Mouse (Mus musculus) stomach, postnatal 0 days (tissue): ENCODE measurements around the gene Grid2ip. TPM values are rescaled to one million over a fixed set of nuclear protein-coding genes. Genes with fewer than 3 reads are reported as not detected.

ENCODE experiments used
- ATAC-seq: fragments of 200-750 bp; cut with Nextera tagmentation; 2 replicates; pipeline ENCODE4 v1.8.0; 2017; ENCODE audit not compliant: low FRiP score, low TSS enrichment
- DNase-seq: peaks from one replicate; pipeline ENCODE4 v3.0.0-alpha.2; 2016; ENCODE audit warnings: low spot score
- H3K27ac ChIP-seq: fragments of 300-500 bp; sonication (generic); replicated peaks from 2 replicates; pipeline ENCODE4 v1.5.1; 2014; ENCODE audit warnings: mild to moderate bottlenecking, control low read depth
- H3K27me3 ChIP-seq: fragments of 300-500 bp; sonication (generic); 2 replicates; pipeline ENCODE4 v1.6.1; 2014; ENCODE audit warnings: low read length; ENCODE audit not compliant: control insufficient read depth, insufficient read depth
- H3K36me3 ChIP-seq: fragments of 300-500 bp; sonication (generic); 2 replicates; pipeline ENCODE4 v1.6.1; 2014; ENCODE audit warnings: low read length, mixed read lengths; ENCODE audit not compliant: control insufficient read depth, insufficient read depth
- H3K4me1 ChIP-seq: fragments of 300-500 bp; sonication (generic); replicated peaks from 2 replicates; pipeline ENCODE4 v1.6.1; 2014; ENCODE audit warnings: antibody characterized with exemption; ENCODE audit not compliant: control insufficient read depth, insufficient read depth
- H3K4me2 ChIP-seq: fragments of 300-500 bp; sonication (generic); replicated peaks from 2 replicates; pipeline ENCODE4 v1.6.1; 2014; ENCODE audit warnings: low read depth, mild to moderate bottlenecking, control low read depth, moderate library complexity
- H3K4me3 ChIP-seq: fragments of 300-500 bp; sonication (generic); 2 replicates; pipeline ENCODE4 v1.5.1; 2014; ENCODE audit warnings: low read depth, low read length, control low read depth
- H3K9ac ChIP-seq: fragments of 300-500 bp; sonication (generic); 2 replicates; pipeline ENCODE4 v1.6.1; 2014; ENCODE audit warnings: mild to moderate bottlenecking, low read length, control low read depth, mixed read lengths
- H3K9me3 ChIP-seq: fragments of 300-500 bp; sonication (generic); 2 replicates; pipeline ENCODE4 v1.6.1; 2016; ENCODE audit warnings: low read length; ENCODE audit not compliant: control insufficient read depth
- CTCF ChIP-seq: IDR thresholded peaks from 2 replicates; pipeline ENCODE4 v1.5.1; 2016; ENCODE audit warnings: antibody characterized with exemption, low read depth, mild to moderate bottlenecking, moderate library complexity
- EP300 ChIP-seq: optimal IDR thresholded peaks from 2 replicates; pipeline ENCODE3; 2016; ENCODE audit warnings: antibody characterized with exemption
- WGBS: fragments of 180-500 bp; shearing (Covaris S2); extraction: QIAGEN DNeasy Blood & Tissue Kit; methylation state at CpG from one replicate; pipeline ENCODE4 v1.1.7; 2014; 5-methylcytosine and 5-hydroxymethylcytosine counted together
- polyA plus RNA-seq: library from polyadenylated mRNA; unstranded; fragments of >200 nt; fragmentation: Nextera tagmentation; extraction: Ambion mirVana; gene quantifications from 2 replicates; pipeline ENCODE4 v1.2.1, GENCODE M21; 2015

Gene Grid2ip
- polyA plus RNA-seq, 1 experiment from 2014 or later: 0.86 TPM

GRCm38 (mm10) chr5:143441298-143441697, 84.2 kb downstream of the Grid2ip start:
- Histone ChIP-seq H3K36me3 (no peaks in the 10 kb centered on the region), H3K4me2 (no peak overlapping the region), H3K4me3 (no peak overlapping the region), H3K4me1 (no peaks in the 10 kb centered on the region), H3K9me3 (no peaks in the 10 kb centered on the region), H3K27me3 (no peaks in the 10 kb centered on the region), H3K9ac (no peak overlapping the region), H3K27ac (no peak overlapping the region)
- DNase-seq (no peak), ATAC-seq (no peak)
- 72% methylated on average over 3 of the region's 3 CpGs for WGBS
- TF ChIP-seq EP300 (no peak), CTCF (no peak)

GRCm38 (mm10) chr5:143441753-143442152, 84.6 kb downstream of the Grid2ip start:
- H3K36me3 ChIP-seq: no peaks in the 10 kb centered on the region
- no peaks in the 10 kb centered on the region for H3K4me1 ChIP-seq
- WGBS: 85% methylated on average over 12 of the region's 12 CpGs
- no peak overlapping the region for H3K9ac ChIP-seq
- H3K27me3 ChIP-seq: no peaks in the 10 kb centered on the region
- no peaks in the 10 kb centered on the region for H3K9me3 ChIP-seq
- ATAC-seq (no peak), DNase-seq (no peak)
- no peak overlapping the region for H3K4me2 ChIP-seq
- no peak overlapping the region for H3K27ac ChIP-seq
- no peak overlapping the region for H3K4me3 ChIP-seq
- TF ChIP-seq EP300 (no peak), CTCF (no peak)

Other genes starting within 250 kb of the Grid2ip start
- gene Rnf216, start 244.3 kb upstream of the Grid2ip start, polyA plus RNA-seq: 15.4 and 15.6 TPM in 2 replicates
- gene Olfr718-ps1, start 209.8 kb upstream of the Grid2ip start, polyA plus RNA-seq: not detected in 2 replicates
- gene Rbak, start 176.6 kb upstream of the Grid2ip start, polyA plus RNA-seq: 4.2 and 5.2 TPM in 2 replicates
- not detected in 2 replicates for gene Spdye4b, start 176.3 kb upstream of the Grid2ip start, polyA plus RNA-seq
- 0.05 TPM in 1 of 2 replicates, not detected in the other for gene Spdye4a, start 130.4 kb upstream of the Grid2ip start, polyA plus RNA-seq
- gene Zfp12, start 122.2 kb upstream of the Grid2ip start, polyA plus RNA-seq: 4.2 and 4.5 TPM in 2 replicates
- 1.4 and 1.7 TPM in 2 replicates for gene Zfp316, start 87.3 kb upstream of the Grid2ip start, polyA plus RNA-seq
- gene Zfp853, start 63.7 kb upstream of the Grid2ip start, polyA plus RNA-seq: 0.06 TPM in 2 replicates
- 15.7 and 18.5 TPM in 2 replicates for gene E130309D02Rik, start 42.0 kb upstream of the Grid2ip start, polyA plus RNA-seq
- gene Zdhhc4, start 28.1 kb upstream of the Grid2ip start, polyA plus RNA-seq: 62.6 and 65.2 TPM in 2 replicates
- gene Kdelr2, start 46.5 kb downstream of the Grid2ip start, polyA plus RNA-seq: 287 and 315 TPM in 2 replicates
- gene Daglb, start 107.2 kb downstream of the Grid2ip start, polyA plus RNA-seq: 5.5 and 5.9 TPM in 2 replicates
- gene Rac1, start 170.7 kb downstream of the Grid2ip start, polyA plus RNA-seq: 345 and 377 TPM in 2 replicates